Comparison of ENCODE assay signal across 15 mouse cellular contexts in the genomic region with DNA sequence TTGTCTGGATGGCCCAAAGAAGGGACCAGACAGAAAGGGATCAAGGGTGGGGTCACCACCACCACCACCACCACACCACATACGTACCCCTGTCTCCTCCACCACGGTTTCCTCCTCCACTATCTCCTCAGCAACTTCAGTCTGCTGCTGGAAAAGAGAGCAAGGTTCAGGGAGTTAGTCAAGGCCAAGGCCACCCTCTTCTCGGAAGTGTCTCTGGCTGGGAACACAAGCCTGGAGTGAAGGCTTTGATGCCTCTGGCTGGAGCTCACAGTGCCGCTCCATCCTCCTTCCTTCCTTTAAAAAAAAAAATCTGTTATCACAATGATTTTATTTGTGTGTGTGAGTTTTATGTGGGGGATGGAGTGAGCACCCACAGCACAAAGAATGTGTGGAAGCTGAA. TPM values are rescaled to one million over a fixed set of nuclear protein-coding genes. Genes with fewer than 3 reads are reported as not detected.
DNase-seq lines count a peak whose midpoint lies in the region; ATAC-seq and TF ChIP-seq lines count a peak whose summit lies in the region.
"Had no signal": no experiment of that assay in that cellular context is flagged by ENCODE, and none has a peak within 500 bp of the region (broad histone marks: within the 10 kb centered on the region; RNA-seq: fewer than 3 reads in every experiment).

No protein-coding gene starts in this region.

- 69% methylated on average over 4 of the region's 4 CpGs for WGBS in heart, postnatal 0 days
- WGBS in heart, embryonic 12.5 days, result 89% methylated on average over 4 of the region's 4 CpGs
- WGBS in liver, postnatal 0 days (ENCODE audit: insufficient replicate concordance), result 75% methylated on average over 4 of the region's 4 CpGs
- 83% methylated on average over 4 of the region's 4 CpGs for WGBS in liver, embryonic 11.5 days

- no peak overlapping the region for H3K4me2 ChIP-seq in heart, postnatal 0 days (ENCODE audit: low read depth, low read length)
- H3K4me2 ChIP-seq in heart, embryonic 12.5 days, result no peak overlapping the region
- no peak overlapping the region for H3K4me2 ChIP-seq in liver, postnatal 0 days (ENCODE audit: low read depth, low read length)
- H3K4me2 ChIP-seq in liver, embryonic 11.5 days, result no peak overlapping the region
- H3K4me2 ChIP-seq: liver, embryonic 15.5 days; midbrain, embryonic 12.5 days had no signal

- peaks cover 2% of the 10 kb centered on the region; the same call in 1 of the 2 replicates for H3K4me1 ChIP-seq in heart, postnatal 0 days (ENCODE audit: control insufficient read depth, insufficient read depth)
- H3K4me1 ChIP-seq in heart, embryonic 12.5 days (replicated peaks), result peaks cover 15% of the 10 kb centered on the region
- H3K4me1 ChIP-seq in liver, postnatal 0 days (ENCODE audit: insufficient read depth), result no peaks in the 10 kb centered on the region
- no peaks in the 10 kb centered on the region for H3K4me1 ChIP-seq in liver, embryonic 11.5 days (replicated peaks; ENCODE audit: control insufficient read depth, insufficient read depth, low read length)
- H3K4me1 ChIP-seq: liver, embryonic 15.5 days; midbrain, embryonic 12.5 days had no signal

- no peak for TF ChIP-seq EP300 in heart, postnatal 0 days (IDR thresholded peaks at IDR 0.05; ENCODE audit: low read depth)
- TF ChIP-seq EP300 in liver, postnatal 0 days (IDR thresholded peaks at IDR 0.05; ENCODE audit: low read depth), result no peak

- H3K27ac ChIP-seq in heart, postnatal 0 days (ENCODE audit: low read depth), result peak overlapping the region; percentile 83
- H3K27ac ChIP-seq in heart, embryonic 12.5 days (ENCODE audit: poor library complexity, severe bottlenecking), result no peak overlapping the region
- H3K27ac ChIP-seq in liver, postnatal 0 days (ENCODE audit: low read depth), result 0 out of 2 replicates have a peak overlapping the region, but pooled peaks have one; percentile 30
- H3K27ac ChIP-seq in liver, embryonic 11.5 days (ENCODE audit: low read depth, low read length), result no peak overlapping the region
- H3K27ac ChIP-seq: liver, embryonic 15.5 days; midbrain, embryonic 12.5 days had no signal

- no peaks in the 10 kb centered on the region for H3K9me3 ChIP-seq in heart, postnatal 0 days (replicated peaks; ENCODE audit: control insufficient read depth, low read length)
- H3K9me3 ChIP-seq in heart, embryonic 12.5 days (replicated peaks), result 0 out of 2 replicates have a peak, but pooled peaks cover 3% of the 10 kb centered on the region
- no peaks in the 10 kb centered on the region for H3K9me3 ChIP-seq in liver, postnatal 0 days (ENCODE audit: low read length)
- H3K9me3 ChIP-seq in liver, embryonic 11.5 days (ENCODE audit: control insufficient read depth, low read length), result no peaks in the 10 kb centered on the region
- H3K9me3 ChIP-seq: liver, embryonic 15.5 days; midbrain, embryonic 12.5 days had no signal

- peaks cover 80% of the 10 kb centered on the region for H3K36me3 ChIP-seq in heart, postnatal 0 days (replicated peaks; ENCODE audit: control insufficient read depth, insufficient read depth, low read length)
- peaks cover 98% of the 10 kb centered on the region for H3K36me3 ChIP-seq in heart, embryonic 12.5 days
- no peaks in the 10 kb centered on the region for H3K36me3 ChIP-seq in liver, postnatal 0 days (replicated peaks; ENCODE audit: insufficient read depth, low read length)
- H3K36me3 ChIP-seq in liver, embryonic 11.5 days (ENCODE audit: control insufficient read depth, insufficient read depth, low read length), result peaks cover 25% of the 10 kb centered on the region

- H3K4me3 ChIP-seq in heart, postnatal 0 days (ENCODE audit: low read depth, low read length), result no peak overlapping the region
- H3K4me3 ChIP-seq in heart, embryonic 12.5 days, result no peak overlapping the region
- no peak overlapping the region for H3K4me3 ChIP-seq in liver, postnatal 0 days (ENCODE audit: low read depth, low read length)
- H3K4me3 ChIP-seq in liver, embryonic 11.5 days (ENCODE audit: low read depth, low read length), result no peak overlapping the region
- H3K4me3 ChIP-seq: liver, embryonic 15.5 days; midbrain, embryonic 12.5 days had no signal

- no peak for TF ChIP-seq CTCF in heart, postnatal 0 days (IDR thresholded peaks at IDR 0.05; ENCODE audit: low read depth)
- no peak for TF ChIP-seq CTCF in liver, postnatal 0 days (IDR thresholded peaks at IDR 0.05; ENCODE audit: low read depth)

- H3K9ac ChIP-seq in heart, postnatal 0 days (replicated peaks; ENCODE audit: low read depth, low read length), result no peak overlapping the region
- no peak overlapping the region for H3K9ac ChIP-seq in heart, embryonic 12.5 days
- no peak overlapping the region for H3K9ac ChIP-seq in liver, postnatal 0 days (replicated peaks)
- no peak overlapping the region for H3K9ac ChIP-seq in liver, embryonic 11.5 days (ENCODE audit: low read depth, low read length)
- H3K9ac ChIP-seq: liver, embryonic 15.5 days; midbrain, embryonic 12.5 days had no signal

- no peak for ATAC-seq in heart, postnatal 0 days (ENCODE audit: insufficient read depth, low read depth)
- no peak for ATAC-seq in heart, embryonic 12.5 days (ENCODE audit: insufficient number of reproducible peaks, low FRiP score)
- ATAC-seq in liver, postnatal 0 days, result no peak
- ATAC-seq in liver, embryonic 11.5 days (replicated peaks; ENCODE audit: low FRiP score), result no peak
- ATAC-seq in activated CD4-positive, CD25-positive, alpha-beta regulatory T cell, adult 4 months, result no peak
- ATAC-seq: inflammation-experienced regulatory T-cells, adult 6 months had no signal

- H3K27me3 ChIP-seq in heart, postnatal 0 days (ENCODE audit: control insufficient read depth, insufficient read depth, low read length), result no peaks in the 10 kb centered on the region
- no peaks in the 10 kb centered on the region for H3K27me3 ChIP-seq in heart, embryonic 12.5 days (replicated peaks)
- no peaks in the 10 kb centered on the region for H3K27me3 ChIP-seq in liver, postnatal 0 days (ENCODE audit: insufficient read depth, low read length)
- no peaks in the 10 kb centered on the region for H3K27me3 ChIP-seq in liver, embryonic 11.5 days (replicated peaks; ENCODE audit: control insufficient read depth, insufficient read depth, low read length)
- H3K27me3 ChIP-seq: liver, embryonic 15.5 days; midbrain, embryonic 12.5 days had no signal

- DNase-seq in adrenal gland, adult 2 months, result peak; percentile 82
- DNase-seq in adrenal gland, postnatal 4 days (ENCODE audit: low spot score in 2 of 2), result no peak
- no peak for DNase-seq in heart, postnatal 0 days (ENCODE audit: low spot score)
- DNase-seq in liver, postnatal 0 days, result no peak
- DNase-seq in liver, embryonic 11.5 days (ENCODE audit: low spot score), result no peak
- DNase-seq in adrenal gland, postnatal 14 days, result peak; percentile 70
- DNase-seq: cerebellum, adult 9-10 months; embryo, embryonic 11 days; layer of hippocampus, adult 9-11 months; thymus, adult 18-20 months had no signal

RNA-seq across cellular contexts. Expression of gene Sparc, which starts 15.8 kb away (rescaled TPM):
- total RNA-seq in adrenal gland, adult 2 months (2021), result 1,000 to 10,000 TPM; 1,553 to 3,019 TPM
- 4,707 and 5,966 TPM in 2 replicates for polyA plus RNA-seq in adrenal gland, adult 2 months (2012; rRNA removed)
- 1,000 to 10,000 TPM; 2,300 to 2,476 TPM for total RNA-seq in adrenal gland, postnatal 4 days (2021)
- total RNA-seq in heart, postnatal 0 days (2014; rRNA removed; ENCODE audit: low replicate concordance), result 829 and 887 TPM in 2 replicates
- 1,674 and 1,711 TPM in 2 replicates for polyA plus RNA-seq in heart, postnatal 0 days (2015; fragmentation: Nextera tagmentation; extraction: Ambion mirVana)
- polyA plus RNA-seq in heart, embryonic 12.5 days (2016; fragmentation: Nextera tagmentation; extraction: Ambion mirVana), result 1,393 and 1,408 TPM in 2 replicates
- polyA plus RNA-seq in liver, postnatal 0 days (2015; fragmentation: Nextera tagmentation; extraction: Ambion mirVana), result 258 and 272 TPM in 2 replicates
- polyA plus RNA-seq in liver, embryonic 11.5 days (2014; fragmentation: Nextera tagmentation; extraction: Ambion mirVana), result 300 and 334 TPM in 2 replicates
- 2,357 and 2,456 TPM in 2 replicates for total RNA-seq in adrenal gland, postnatal 14 days (2021)
- polyA plus RNA-seq in activated CD4-positive, CD25-positive, alpha-beta regulatory T cell, adult 4 months (2017; shearing (Covaris generic)), result not detected
- polyA plus RNA-seq: inflammation-experienced regulatory T-cells, adult 6 months had no signal

RNA-seq across cellular contexts. Expression of gene Atox1, which starts 53.9 kb away (rescaled TPM):
- total RNA-seq in adrenal gland, adult 2 months (2021), result 100 to 1,000 TPM; 226 to 307 TPM
- 679 and 685 TPM in 2 replicates for polyA plus RNA-seq in adrenal gland, adult 2 months (2012; rRNA removed)
- 100 to 1,000 TPM; 254 to 267 TPM for total RNA-seq in adrenal gland, postnatal 4 days (2021)
- total RNA-seq in heart, postnatal 0 days (2014; rRNA removed; ENCODE audit: low replicate concordance), result 262 and 340 TPM in 2 replicates
- 346 and 351 TPM in 2 replicates for polyA plus RNA-seq in heart, postnatal 0 days (2015; fragmentation: Nextera tagmentation; extraction: Ambion mirVana)
- polyA plus RNA-seq in heart, embryonic 12.5 days (2016; fragmentation: Nextera tagmentation; extraction: Ambion mirVana), result 253 and 258 TPM in 2 replicates
- 261 and 271 TPM in 2 replicates for polyA plus RNA-seq in liver, postnatal 0 days (2015; fragmentation: Nextera tagmentation; extraction: Ambion mirVana)
- 243 and 270 TPM in 2 replicates for polyA plus RNA-seq in liver, embryonic 11.5 days (2014; fragmentation: Nextera tagmentation; extraction: Ambion mirVana)
- total RNA-seq in adrenal gland, postnatal 14 days (2021), result 255 and 290 TPM in 2 replicates
- polyA plus RNA-seq in activated CD4-positive, CD25-positive, alpha-beta regulatory T cell, adult 4 months (2017; shearing (Covaris generic)), result 100 to 1,000 TPM; 224 to 229 TPM

Comparison
In these comparisons a context has a peak if more than half of its experiments do, and no peak if none do; other contexts are left out.
1. DNase-seq: peak in adrenal gland, adult 2 months (single experiment) and adrenal gland, postnatal 14 days (single experiment); none in adrenal gland, postnatal 4 days (0 of 2), heart, postnatal 0 days (single experiment), liver, postnatal 0 days (single experiment) and liver, embryonic 11.5 days (single experiment).
2. H3K27ac ChIP-seq: peak in heart, postnatal 0 days (single experiment) and liver, postnatal 0 days (single experiment); none in heart, embryonic 12.5 days (single experiment) and liver, embryonic 11.5 days (single experiment).
3. RNA of gene Sparc, which starts 15.8 kb away (polyA plus RNA-seq): 4,707 to 5,966 TPM in adrenal gland, adult 2 months, 1,674 to 1,711 TPM in heart, postnatal 0 days, 1,393 to 1,408 TPM in heart, embryonic 12.5 days, 300 to 334 TPM in liver, embryonic 11.5 days and 258 to 272 TPM in liver, postnatal 0 days; not detected in activated CD4-positive, CD25-positive, alpha-beta regulatory T cell, adult 4 months; every median in the first group is over 100 times any median in the second.